Mouse (Mus musculus): ENCODE results near the gene Mitf.

DNA sequence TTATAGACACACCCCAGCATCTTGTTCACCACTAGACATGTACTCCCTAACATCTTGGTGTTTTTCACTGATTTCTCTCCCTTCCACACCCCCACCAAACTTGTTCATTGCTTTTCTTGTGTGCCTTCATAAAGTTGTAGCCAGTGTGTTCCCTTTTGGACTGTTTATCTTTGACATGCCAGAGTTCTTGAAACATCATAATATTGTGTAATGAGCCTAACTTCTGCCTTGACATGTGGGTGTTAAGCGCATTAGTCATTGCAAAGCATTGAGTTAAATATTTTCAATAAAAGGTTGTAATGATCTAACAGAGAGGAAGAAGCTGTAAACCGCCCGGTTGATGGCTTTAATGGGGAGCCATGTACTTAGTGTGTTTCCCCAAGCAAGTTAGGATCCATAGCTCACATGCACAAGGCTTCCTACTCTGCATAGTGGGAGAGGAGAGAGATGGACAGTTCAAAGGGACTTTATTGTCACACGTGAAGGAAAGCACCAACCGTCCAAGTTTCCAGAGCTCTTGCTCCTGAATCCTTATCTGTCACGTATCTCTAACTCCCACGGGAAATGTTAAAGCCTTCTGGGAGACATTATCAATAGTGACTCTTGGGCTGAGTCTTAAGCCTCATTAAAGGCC lies 19.9 kb downstream of the Mitf start:
- no peak for TF ChIP-seq GATA1 (IDR thresholded peaks at IDR 0.05; ENCODE audit: low read length)
- no peak for TF ChIP-seq TAL1 (IDR thresholded peaks at IDR 0.05; ENCODE audit: low read length)
